Mouse (Mus musculus): ENCODE data around the gene Klhl22.

The Klhl22 gene

GRCm38 (mm10) chr16:17758902-17759301 is 516 bp upstream of the Klhl22 start:
- no peak for DNase-seq

GRCm38 (mm10) chr16:17759813-17760321 is 449 bp downstream of the Klhl22 start:
- DNase-seq, result no peak

GRCm38 (mm10) chr16:17760657-17761056 is 1.2 kb downstream of the Klhl22 start:
- peak; percentile 51 for DNase-seq

- no peak for DNase-seq
These were observed 1.7 kb downstream of the Klhl22 start for GRCm38 (mm10) chr16:17761074-17761473.

GRCm38 (mm10) chr16:17764108-17764511 is 4.7 kb downstream of the Klhl22 start:
- DNase-seq, result no peak

GRCm38 (mm10) chr16:17768834-17769233 is 9.4 kb downstream of the Klhl22 start:
- DNase-seq, result no peak

GRCm38 (mm10) chr16:17771117-17771865 is 11.9 kb downstream of the Klhl22 start:
- DNase-seq, result no peak

GRCm38 (mm10) chr16:17776828-17777227 is 17.4 kb downstream of the Klhl22 start:
- DNase-seq, result peak; percentile 41

- no peak for DNase-seq
These were observed 18.8 kb downstream of the Klhl22 start for GRCm38 (mm10) chr16:17778223-17778622.

- no peak for DNase-seq
These were observed 20.3 kb downstream of the Klhl22 start for GRCm38 (mm10) chr16:17779692-17780091.

- DNase-seq, result no peak
These were observed 25.9 kb downstream of the Klhl22 start for GRCm38 (mm10) chr16:17785337-17785736.

- no peak for DNase-seq
These were observed 33.3 kb downstream of the Klhl22 start for GRCm38 (mm10) chr16:17792728-17793127.

GRCm38 (mm10) chr16:17794047-17794446 is 34.6 kb downstream of the Klhl22 start:
- DNase-seq, result no peak

- no peak for DNase-seq
These were observed 36.2 kb downstream of the Klhl22 start for GRCm38 (mm10) chr16:17795643-17796042.

- DNase-seq, result no peak
These were observed 37.1 kb downstream of the Klhl22 start for GRCm38 (mm10) chr16:17796519-17796918.

GRCm38 (mm10) chr16:17796971-17797811 is 37.8 kb downstream of the Klhl22 start, which contains the start of gene Scarf2:
Gene Scarf2, plus strand, starts transcription at chr16:17797282.
- no peak for DNase-seq

- DNase-seq, result no peak
These were observed 38.4 kb downstream of the Klhl22 start for GRCm38 (mm10) chr16:17797812-17798311.

- no peak for DNase-seq
These were observed 39.1 kb downstream of the Klhl22 start for GRCm38 (mm10) chr16:17798321-17799180.

GRCm38 (mm10) chr16:17799584-17799983 is 40.2 kb downstream of the Klhl22 start:
- DNase-seq, result no peak

GRCm38 (mm10) chr16:17801777-17802455 is 42.5 kb downstream of the Klhl22 start:
- DNase-seq, result no peak

GRCm38 (mm10) chr16:17802456-17802838 is 43.0 kb downstream of the Klhl22 start:
- DNase-seq, result no peak
